Comparison of ENCODE assay signal across 8 mouse cellular contexts in the genomic region with DNA sequence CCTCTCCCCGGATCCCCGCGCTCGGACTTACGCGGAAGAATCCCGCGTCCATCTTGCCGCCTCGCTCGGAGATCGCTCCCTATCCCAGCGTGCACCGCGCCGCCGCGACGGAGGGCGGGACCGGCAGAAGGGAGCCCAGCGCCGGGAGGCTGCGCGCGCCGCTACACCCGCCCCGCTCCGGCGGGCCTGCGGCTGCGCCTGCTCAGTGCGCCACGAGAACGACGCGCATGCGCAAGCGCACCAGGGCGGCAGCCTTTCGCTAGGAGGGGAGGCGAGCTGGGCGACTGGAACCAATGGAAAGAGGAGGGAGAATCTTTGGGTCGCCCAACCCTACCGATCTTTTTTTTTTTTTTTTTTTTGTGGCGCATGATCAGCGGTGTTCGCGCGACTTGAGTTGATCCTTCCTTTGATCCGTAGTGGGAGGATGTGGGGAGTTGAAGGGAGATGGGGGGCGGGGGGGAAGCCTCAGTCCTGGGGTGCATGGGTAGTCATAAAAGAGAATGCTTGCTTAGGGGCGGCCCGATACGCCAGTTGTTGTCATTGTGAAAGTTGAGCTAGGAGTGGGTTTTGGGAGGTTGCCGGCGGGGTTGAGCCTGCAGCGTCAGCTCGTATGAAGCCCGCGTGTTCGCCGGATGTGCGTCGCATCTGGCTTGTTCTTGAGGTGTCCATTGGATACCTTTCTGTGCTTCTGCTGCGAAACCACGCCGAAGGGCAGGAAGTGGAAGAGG. TPM values are rescaled to one million over a fixed set of nuclear protein-coding genes. Genes with fewer than 3 reads are reported as not detected.
DNase-seq lines count a peak whose midpoint lies in the region; ATAC-seq and TF ChIP-seq lines count a peak whose summit lies in the region.

A gene (minus strand): TSS at position 256 of the 728 bp plus-strand sequence.

- peak within 1 kb of the TSS; percentile 90 for H3K4me3 ChIP-seq in forebrain, embryonic 10.5 days
- peak within 1 kb of the TSS; percentile 72 for H3K4me3 ChIP-seq in heart, embryonic 15.5 days
- peak within 1 kb of the TSS; percentile 72 to 81 for H3K4me3 ChIP-seq in liver, embryonic 14.5 days (ENCODE audit: insufficient read depth in 1 of 2, low read depth in 2 of 2, low read length in 2 of 2)
- H3K4me3 ChIP-seq in neural tube, embryonic 11.5 days (ENCODE audit: low read depth, low read length) = peak within 1 kb of the TSS; percentile 87
- H3K4me3 ChIP-seq in stomach, postnatal 0 days (ENCODE audit: low read depth, low read length) = peak within 1 kb of the TSS; percentile 99

- H3K27ac ChIP-seq in forebrain, embryonic 10.5 days = peak within 1 kb of the TSS; percentile 95
- H3K27ac ChIP-seq in heart, embryonic 15.5 days = peak within 1 kb of the TSS; percentile 97
- peak within 1 kb of the TSS; percentile 94 for H3K27ac ChIP-seq in liver, embryonic 14.5 days
- H3K27ac ChIP-seq in neural tube, embryonic 11.5 days (ENCODE audit: low read depth, low read length) = peak within 1 kb of the TSS; percentile 93
- peak within 1 kb of the TSS; percentile 97 for H3K27ac ChIP-seq in stomach, postnatal 0 days (replicated peaks)

- no peaks in the 10 kb centered on the region for H3K27me3 ChIP-seq in forebrain, embryonic 10.5 days (ENCODE audit: poor library complexity, severe bottlenecking)
- no peaks in the 10 kb centered on the region for H3K27me3 ChIP-seq in heart, embryonic 15.5 days
- H3K27me3 ChIP-seq in liver, embryonic 14.5 days (ENCODE audit: control insufficient read depth, insufficient read depth, low read length) = no peaks in the 10 kb centered on the region
- no peaks in the 10 kb centered on the region for H3K27me3 ChIP-seq in neural tube, embryonic 11.5 days (ENCODE audit: control insufficient read depth, insufficient read depth, low read length)
- no peaks in the 10 kb centered on the region for H3K27me3 ChIP-seq in stomach, postnatal 0 days (ENCODE audit: control insufficient read depth, insufficient read depth, low read length)

- peak; percentile 7; the same call in 1 of the 2 replicates for TF ChIP-seq EP300 in liver, embryonic 14.5 days (IDR thresholded peaks at IDR 0.05; ENCODE audit: low read depth)
- no peak for TF ChIP-seq EP300 in stomach, postnatal 0 days (optimal IDR thresholded peaks at IDR 0.05)

- under 1% methylated on average over 68 of the region's 69 CpGs for WGBS in forebrain, embryonic 10.5 days
- WGBS in heart, embryonic 15.5 days = under 1% methylated on average over 69 of the region's 69 CpGs
- WGBS in liver, embryonic 14.5 days (ENCODE audit: insufficient replicate concordance) = under 1% methylated on average over 69 of the region's 69 CpGs
- under 1% methylated on average over 67 of the region's 69 CpGs for WGBS in neural tube, embryonic 11.5 days
- WGBS in stomach, postnatal 0 days = under 1% methylated on average over 68 of the region's 69 CpGs

- peak; percentile 97 to 99 for DNase-seq in CD8-positive naive resting alpha-beta T cell, adult 2 months (ENCODE audit: low read depth in 2 of 2, low spot score in 2 of 2)
- DNase-seq in c-Kit-positive CD71-negative TER-119-negative erythroid progenitor cells, embryonic 14.5 days (ENCODE audit: low read depth) = peak; percentile 91
- peak; percentile 96 for DNase-seq in forebrain, embryonic 10.5 days (ENCODE audit: extremely low spot score, low spot score)
- peak; percentile 97 to 99 for DNase-seq in kidney, postnatal 25 days
- peak; percentile 92 to 95 (median 94) for DNase-seq in liver, embryonic 14.5 days (ENCODE audit: low read depth in 3 of 3, low spot score in 3 of 3)
- DNase-seq in neural tube, embryonic 11.5 days (ENCODE audit: low spot score) = peak; percentile 100
- peak; percentile 99 for DNase-seq in stomach, postnatal 0 days (ENCODE audit: low spot score)

- peaks cover 24% of the 10 kb centered on the region for H3K4me1 ChIP-seq in forebrain, embryonic 10.5 days
- H3K4me1 ChIP-seq in heart, embryonic 15.5 days (replicated peaks) = peaks cover 20% of the 10 kb centered on the region
- H3K4me1 ChIP-seq in liver, embryonic 14.5 days (replicated peaks; ENCODE audit: control insufficient read depth in 2 of 2, insufficient read depth in 2 of 2, low read length in 1 of 2) = peaks cover 21 to 25% of the 10 kb centered on the region in 2 experiments
- peaks cover 10% of the 10 kb centered on the region for H3K4me1 ChIP-seq in neural tube, embryonic 11.5 days (ENCODE audit: control insufficient read depth, insufficient read depth, low read length)
- H3K4me1 ChIP-seq in stomach, postnatal 0 days (replicated peaks; ENCODE audit: control insufficient read depth, insufficient read depth) = 0 out of 2 replicates have a peak, but pooled peaks cover 3% of the 10 kb centered on the region

- peaks cover 34% of the 10 kb centered on the region for H3K36me3 ChIP-seq in forebrain, embryonic 10.5 days (replicated peaks)
- H3K36me3 ChIP-seq in heart, embryonic 15.5 days = peaks cover 7% of the 10 kb centered on the region; the same call in 1 of the 2 replicates
- peaks cover 17% of the 10 kb centered on the region for H3K36me3 ChIP-seq in liver, embryonic 14.5 days (replicated peaks; ENCODE audit: control insufficient read depth, insufficient read depth, low read depth)
- H3K36me3 ChIP-seq in neural tube, embryonic 11.5 days (ENCODE audit: control insufficient read depth, insufficient read depth, low read length) = peaks cover 2% of the 10 kb centered on the region; the same call in 1 of the 2 replicates
- H3K36me3 ChIP-seq in stomach, postnatal 0 days (ENCODE audit: control insufficient read depth, insufficient read depth, low read length) = no peaks in the 10 kb centered on the region

- H3K9ac ChIP-seq in heart, embryonic 15.5 days = peak within 1 kb of the TSS; percentile 97
- peak within 1 kb of the TSS; percentile 89 for H3K9ac ChIP-seq in liver, embryonic 14.5 days (replicated peaks)
- H3K9ac ChIP-seq in neural tube, embryonic 11.5 days (ENCODE audit: low read length) = peak within 1 kb of the TSS; percentile 93
- H3K9ac ChIP-seq in stomach, postnatal 0 days (ENCODE audit: low read length) = peak within 1 kb of the TSS; percentile 99

- no peak for TF ChIP-seq CTCF in liver, embryonic 14.5 days (IDR thresholded peaks at IDR 0.05; ENCODE audit: low read depth)
- TF ChIP-seq CTCF in stomach, postnatal 0 days (IDR thresholded peaks at IDR 0.05; ENCODE audit: low read depth) = no peak

- H3K4me2 ChIP-seq in heart, embryonic 15.5 days = peak within 1 kb of the TSS; percentile 78
- H3K4me2 ChIP-seq in liver, embryonic 14.5 days (ENCODE audit: low read depth) = peak within 1 kb of the TSS; percentile 96
- peak within 1 kb of the TSS; percentile 93 for H3K4me2 ChIP-seq in neural tube, embryonic 11.5 days (ENCODE audit: low read depth)
- peak within 1 kb of the TSS; percentile 85 for H3K4me2 ChIP-seq in stomach, postnatal 0 days (replicated peaks; ENCODE audit: low read depth)

- H3K9me3 ChIP-seq in forebrain, embryonic 10.5 days = peaks cover 9% of the 10 kb centered on the region; the same call in 1 of the 2 replicates
- no peaks in the 10 kb centered on the region for H3K9me3 ChIP-seq in heart, embryonic 15.5 days (replicated peaks)
- no peaks in the 10 kb centered on the region for H3K9me3 ChIP-seq in liver, embryonic 14.5 days (ENCODE audit: control insufficient read depth, low read length)
- no peaks in the 10 kb centered on the region for H3K9me3 ChIP-seq in neural tube, embryonic 11.5 days (ENCODE audit: control insufficient read depth, low read length)
- no peaks in the 10 kb centered on the region for H3K9me3 ChIP-seq in stomach, postnatal 0 days (ENCODE audit: control insufficient read depth, low read length)

- ATAC-seq in heart, embryonic 15.5 days (replicated peaks; ENCODE audit: insufficient number of reproducible peaks, insufficient read depth, low FRiP score, low read depth) = peak; percentile 94
- ATAC-seq in liver, embryonic 14.5 days (ENCODE audit: insufficient read depth) = peak; percentile 88
- peak; percentile 93 for ATAC-seq in neural tube, embryonic 11.5 days (ENCODE audit: insufficient read depth, low FRiP score, low TSS enrichment)
- ATAC-seq in stomach, postnatal 0 days (ENCODE audit: low FRiP score, low TSS enrichment) = peak; percentile 94

RNA-seq across cellular contexts. Expression of the gene that starts here (rescaled TPM):
- 235 and 240 TPM in 2 replicates for polyA plus RNA-seq in forebrain, embryonic 10.5 days (2016; fragmentation: Nextera tagmentation; extraction: Ambion mirVana)
- polyA plus RNA-seq in heart, embryonic 15.5 days (2015; fragmentation: Nextera tagmentation; extraction: Ambion mirVana) = 134 and 152 TPM in 2 replicates
- 26.7 and 43.6 TPM in 2 replicates for polyA plus RNA-seq in liver, embryonic 14.5 days (2012; rRNA removed)
- polyA plus RNA-seq in liver, embryonic 14.5 days (2014; fragmentation: Nextera tagmentation; extraction: Ambion mirVana) = 94.8 and 99.4 TPM in 2 replicates
- polyA plus RNA-seq in neural tube, embryonic 11.5 days (2014; fragmentation: Nextera tagmentation; extraction: Ambion mirVana) = 168 and 191 TPM in 2 replicates
- 95.9 and 108 TPM in 2 replicates for polyA plus RNA-seq in stomach, postnatal 0 days (2015; fragmentation: Nextera tagmentation; extraction: Ambion mirVana)

Comparison
In these comparisons a context has a peak if more than half of its experiments do, and no peak if none do; other contexts are left out.
1. Peak in every context shown above with its lines: DNase-seq, ATAC-seq, H3K4me3 ChIP-seq and H3K27ac ChIP-seq.